Mouse (Mus musculus): Measurements from ENCODE around the gene Wdr62.

The Wdr62 gene

DNA sequence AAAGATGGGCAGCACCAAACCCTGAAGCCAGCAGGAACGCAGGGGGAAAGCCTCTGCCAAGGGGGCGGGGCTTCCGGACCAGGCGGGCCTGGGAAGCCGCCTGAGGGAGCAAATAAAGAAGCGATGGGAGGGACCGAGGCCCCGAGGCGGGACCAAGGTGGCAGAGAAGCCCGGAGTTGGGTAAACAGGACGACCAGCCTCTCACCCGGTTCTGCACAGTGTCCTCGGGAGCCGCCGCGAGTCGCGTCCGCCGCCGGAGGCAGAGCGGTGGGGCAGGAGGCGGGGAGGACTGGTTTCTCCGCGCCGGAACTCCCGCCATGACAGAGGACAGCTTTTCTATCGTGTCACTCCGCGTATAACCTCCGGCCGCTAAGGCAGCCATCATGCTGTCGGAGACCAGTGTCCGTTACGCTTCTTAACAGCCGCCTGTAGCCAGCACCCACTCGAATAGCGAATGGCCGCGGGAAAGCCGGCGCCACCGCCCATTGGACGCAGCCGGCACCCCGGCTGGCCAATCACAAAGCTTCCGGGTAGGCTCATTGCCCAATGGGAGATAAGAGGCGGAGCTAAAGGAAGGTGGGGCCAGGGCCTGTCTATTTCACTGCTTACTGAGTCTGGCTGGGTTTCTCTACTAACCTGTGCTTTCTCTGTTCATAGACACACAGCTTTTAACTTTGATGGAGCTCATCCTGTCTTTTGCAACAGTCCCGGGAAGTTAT, at the start of gene Wdr62, which contains the start of gene Thap8:
Gene Wdr62, minus strand, starts transcription at position 469 of the 719 bp plus-strand sequence.
Gene Thap8, plus strand, starts transcription at position 144 of the 719 bp plus-strand sequence.
- DNase-seq = peak; percentile 92

DNA sequence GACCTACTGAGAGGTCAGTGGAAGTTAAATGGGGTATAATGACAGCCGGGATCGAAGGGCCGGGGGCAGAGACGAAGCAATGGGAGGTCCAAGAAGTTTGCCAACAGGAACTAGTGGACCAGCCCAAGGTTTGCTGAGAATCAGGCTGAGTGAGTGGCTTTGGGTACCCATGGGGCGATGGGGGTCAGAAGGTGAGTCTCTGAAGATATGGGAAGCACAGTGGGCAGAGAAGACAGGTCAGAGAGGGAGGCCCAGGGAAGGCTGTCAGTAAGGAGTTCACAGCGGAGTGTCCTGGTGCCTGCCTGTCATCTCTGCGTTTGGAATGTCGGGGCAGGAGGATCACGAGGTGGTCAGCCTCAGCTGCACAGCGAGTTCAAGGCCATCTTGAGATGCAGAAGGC, 48.2 kb upstream of the Wdr62 start:
- peak; percentile 61 for DNase-seq

DNA sequence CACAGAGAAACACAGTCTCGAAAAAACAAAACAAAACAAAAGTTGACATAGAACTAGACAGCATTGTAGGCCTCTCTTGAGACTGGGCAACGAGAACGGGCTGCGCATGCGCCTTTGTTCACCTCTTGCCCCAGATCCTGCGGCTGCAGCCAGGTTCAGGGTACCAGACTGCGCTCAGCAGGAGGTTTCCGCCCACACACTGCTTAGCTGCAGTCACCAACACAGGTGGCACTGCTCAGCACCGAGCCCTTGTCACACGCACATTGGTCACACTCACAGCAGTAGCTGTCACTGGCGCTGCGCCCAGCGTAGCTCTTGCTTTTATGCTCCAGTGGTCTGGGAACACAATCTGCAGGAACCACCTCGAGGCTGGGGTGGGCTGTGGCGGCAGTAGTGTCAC, 46.9 kb upstream of the Wdr62 start:
- peak; percentile 98 for DNase-seq

DNA sequence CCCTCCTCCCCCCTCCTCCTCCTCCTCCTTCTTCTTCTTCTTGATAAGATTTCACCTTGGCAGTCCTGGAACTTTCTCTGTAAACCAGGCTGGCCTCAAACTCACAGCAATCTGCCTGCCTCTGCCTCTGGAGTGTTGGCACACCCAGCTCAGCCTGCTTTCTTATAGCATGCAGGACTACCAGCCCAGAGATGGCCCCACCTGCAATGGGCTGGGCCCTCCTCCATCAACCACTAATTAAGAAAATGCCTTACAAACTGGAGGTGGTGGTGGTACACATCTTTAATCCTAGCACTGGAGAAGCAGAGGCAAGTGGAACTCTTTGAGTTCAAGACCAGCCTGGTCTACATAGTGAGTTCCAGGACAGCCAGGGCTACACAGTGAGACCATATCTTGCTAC, 46.2 kb upstream of the Wdr62 start:
- DNase-seq = peak; percentile 58

- DNase-seq = peak; percentile 68
These were observed 45.1 kb upstream of the Wdr62 start for GRCm38 (mm10) chr7:30325364-30325763.

- DNase-seq = peak; percentile 51
These were observed 44.2 kb upstream of the Wdr62 start for GRCm38 (mm10) chr7:30324300-30324944.

DNA sequence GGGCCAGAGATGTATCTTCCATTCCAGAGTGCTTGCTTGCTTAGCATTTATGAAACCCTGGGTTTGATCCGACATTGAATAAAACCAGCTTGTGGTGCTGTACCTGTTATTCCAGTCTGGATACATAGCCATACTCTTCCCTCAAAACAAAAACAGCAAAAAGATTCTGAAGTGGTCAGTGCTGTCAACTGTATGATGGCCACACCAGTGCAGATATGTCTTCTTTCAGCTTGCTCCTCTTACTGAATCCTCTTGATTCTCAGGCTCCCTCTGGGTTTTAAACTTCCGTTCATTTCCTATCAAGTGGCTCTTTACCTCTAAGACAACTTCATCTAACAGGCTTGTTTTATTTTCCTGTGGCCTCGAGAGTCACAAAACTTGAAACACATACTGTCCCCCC, 43.6 kb upstream of the Wdr62 start, which contains the start of gene Sdhaf1:
Gene Sdhaf1, minus strand, starts transcription at position 101 of the 400 bp plus-strand sequence.
- no peak for DNase-seq

GRCm38 (mm10) chr7:30322865-30323264, 42.6 kb upstream of the Wdr62 start:
- DNase-seq = no peak

DNA sequence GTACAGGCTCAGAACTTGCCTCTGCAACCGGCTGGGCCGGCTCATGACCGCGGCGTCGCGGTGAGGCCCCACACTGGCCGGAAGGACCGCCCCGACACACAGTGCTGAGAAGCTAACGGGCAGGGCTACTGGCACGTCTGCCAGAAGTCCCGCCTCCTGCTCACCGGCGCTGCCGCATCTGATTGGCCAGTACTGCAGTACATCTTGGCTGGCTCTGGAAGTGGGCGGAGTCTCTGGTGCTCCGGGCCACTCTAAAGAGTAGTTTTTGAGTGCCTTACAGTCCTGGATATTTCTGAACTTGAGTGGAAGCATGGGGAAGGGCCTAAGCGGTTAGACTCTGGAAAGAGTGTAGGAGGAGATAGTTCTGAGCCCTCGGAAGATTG, 42.1 kb upstream of the Wdr62 start:
- peak; percentile 99 for DNase-seq

GRCm38 (mm10) chr7:30321539-30322284, 41.5 kb upstream of the Wdr62 start, which contains the start of gene E130208F15Rik:
Gene E130208F15Rik (plus strand): TSS chr7:30321740.
- peak; percentile 85 for DNase-seq

- no peak for DNase-seq
These were observed 40.7 kb upstream of the Wdr62 start for GRCm38 (mm10) chr7:30320946-30321345.

DNA sequence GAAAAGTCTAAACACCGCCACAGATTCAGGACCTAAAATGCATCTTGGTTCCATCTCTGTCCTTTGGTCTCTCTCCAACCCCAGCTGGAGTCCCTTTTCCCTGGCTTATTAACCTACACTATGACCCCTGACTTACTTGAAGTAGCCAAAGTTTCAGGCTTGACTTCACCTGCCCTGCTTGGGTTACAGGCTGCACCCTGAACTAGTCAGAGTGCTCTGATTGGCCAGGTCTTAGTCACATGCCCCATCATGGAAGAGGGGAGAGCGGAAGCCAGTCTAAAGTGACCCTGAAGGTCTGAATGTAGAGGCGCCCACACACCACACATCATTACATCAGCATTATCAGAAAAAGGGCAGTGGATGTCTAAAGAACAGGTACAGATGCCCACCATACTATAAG, 37.9 kb upstream of the Wdr62 start:
- DNase-seq = no peak

GRCm38 (mm10) chr7:30315559-30316529, 35.6 kb upstream of the Wdr62 start:
- no peak for DNase-seq

GRCm38 (mm10) chr7:30314721-30315155, 34.5 kb upstream of the Wdr62 start, which contains the start of gene Syne4:
Gene Syne4 (plus strand): TSS chr7:30314807.
- peak; percentile 71 for DNase-seq

DNA sequence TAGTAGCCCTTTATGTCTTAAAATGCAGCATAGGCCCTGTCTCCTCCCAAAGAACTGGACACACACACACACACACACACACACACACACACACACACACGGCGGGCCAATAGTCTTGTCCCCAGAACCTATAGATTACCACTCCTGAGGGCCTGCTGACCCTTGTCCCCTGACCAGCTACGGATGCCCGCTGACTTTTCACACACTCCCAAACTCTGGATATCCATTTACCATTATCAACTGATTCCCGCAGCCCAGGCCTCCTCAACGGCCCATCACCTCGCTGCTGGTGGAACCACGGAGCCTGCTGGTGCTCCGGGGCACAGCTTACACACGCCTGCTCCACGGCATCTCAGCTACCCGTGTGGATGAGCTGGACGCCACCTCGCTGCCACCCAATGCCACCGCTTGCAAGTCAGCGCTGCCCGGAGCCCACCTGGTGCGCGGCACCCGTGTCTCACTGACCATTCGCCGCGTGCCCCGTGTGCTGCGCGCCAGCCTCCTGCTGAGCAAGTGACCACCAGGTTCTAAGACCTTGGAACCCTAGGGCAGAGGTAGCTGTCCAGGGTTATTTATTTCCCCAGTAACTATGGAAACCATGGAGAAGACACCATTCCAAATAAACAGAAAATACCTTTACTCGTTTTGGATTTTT, 33.6 kb upstream of the Wdr62 start:
- DNase-seq = no peak

DNA sequence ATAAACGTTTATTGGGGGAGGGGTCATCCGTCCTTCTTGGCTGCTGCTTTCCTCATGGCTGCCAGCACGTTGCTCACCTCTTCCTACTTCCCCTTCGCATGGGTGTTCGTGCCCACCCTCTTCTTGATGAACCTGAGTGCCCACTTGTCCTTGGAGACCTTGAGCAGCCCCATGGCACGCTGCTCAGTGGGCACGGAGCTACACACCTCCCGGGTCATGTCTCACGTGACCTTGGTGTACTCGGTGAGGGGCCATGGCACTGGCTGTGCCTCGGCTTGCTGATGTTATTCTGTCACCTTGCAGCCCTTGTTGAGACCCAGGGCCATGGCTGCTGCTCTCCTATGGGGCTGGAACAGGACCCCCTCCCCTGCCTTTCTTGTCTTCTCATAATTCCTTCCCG, 29.9 kb upstream of the Wdr62 start:
- no peak for DNase-seq

- DNase-seq = no peak
These were observed 29.3 kb upstream of the Wdr62 start for GRCm38 (mm10) chr7:30309395-30310129.

- peak; percentile 98 for DNase-seq
These were observed 28.1 kb upstream of the Wdr62 start, which contains the start of gene Alkbh6 for GRCm38 (mm10) chr7:30308076-30309005. Gene Alkbh6 (plus strand): TSS chr7:30308717.

DNA sequence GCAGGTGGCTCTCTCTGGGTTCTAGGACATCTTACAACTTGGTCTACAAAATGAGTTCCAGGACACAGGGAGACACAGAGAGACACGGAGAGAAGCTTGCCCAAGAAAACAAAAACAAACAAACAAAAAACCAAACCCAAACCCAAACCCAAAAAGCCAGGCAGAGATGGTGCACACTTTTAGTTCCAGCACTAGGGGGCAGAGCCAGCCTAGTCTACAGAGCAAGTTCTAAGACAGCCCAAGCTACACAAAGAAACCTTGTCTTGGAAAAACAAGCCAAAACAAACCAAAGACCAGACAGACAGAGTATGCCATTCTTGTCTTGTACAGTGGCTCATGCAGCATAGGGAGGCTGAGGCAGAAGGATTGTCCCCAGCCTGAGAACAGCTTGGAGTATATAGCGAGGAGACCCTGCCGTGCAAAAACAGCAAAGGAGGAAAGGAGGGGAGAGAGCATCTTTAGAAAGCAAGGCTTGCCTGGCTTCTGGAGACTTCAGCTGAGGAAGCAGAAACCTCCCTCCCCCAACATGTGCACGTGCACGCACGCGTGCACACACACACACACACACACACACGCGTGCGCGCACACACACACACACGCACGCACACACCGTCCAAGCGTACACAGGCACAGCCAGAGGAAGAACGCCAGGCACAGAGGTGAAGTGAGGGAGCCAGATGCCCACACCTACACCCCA, 26.0 kb upstream of the Wdr62 start:
- no peak for DNase-seq

Measured in cerebellum, adult 9-11 months (tissue).